Mouse (Mus musculus) bone marrow, adult 2 months (tissue): ENCODE data around the gene Slc7a9.

Experiments used
- CTCF ChIP-seq: fragments of 200-500 bp; IDR thresholded peaks from 2 replicates; pipeline ENCODE4 v1.5.1; 2011; ENCODE audit warnings: low read length, control low read depth; ENCODE audit not compliant: control insufficient read depth, insufficient read depth
- POLR2A ChIP-seq: fragments of 200-500 bp; IDR thresholded peaks from 2 replicates; pipeline ENCODE4 v1.6.1; 2011; ENCODE audit warnings: low read depth, mild to moderate bottlenecking, control low read depth, low read length, borderline replicate concordance; ENCODE audit not compliant: control insufficient read depth

DNA sequence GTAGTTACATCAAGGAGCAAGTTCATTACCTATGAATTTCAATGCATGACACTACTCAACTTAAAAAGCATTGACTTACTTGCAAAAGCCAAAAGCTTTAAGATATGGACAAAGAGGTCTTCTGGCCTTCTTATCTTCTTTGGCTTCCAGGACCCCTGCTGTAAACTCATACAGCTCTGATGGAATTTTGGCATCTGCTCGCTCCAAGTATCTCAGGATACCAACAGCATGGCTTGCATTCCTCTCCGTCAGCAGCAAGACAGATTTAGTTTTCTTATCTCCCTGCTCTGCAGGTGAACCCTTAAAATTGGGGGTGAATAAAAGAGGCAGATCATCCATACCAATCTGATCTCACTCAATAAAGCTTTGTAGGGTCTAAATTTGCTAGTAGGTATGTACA is 36.5 kb downstream of the Slc7a9 start:
- TF ChIP-seq POLR2A: no peak
- no peak for TF ChIP-seq CTCF
